Mouse (Mus musculus): ENCODE data around the gene Plvap. TPM values are rescaled to one million over a fixed set of nuclear protein-coding genes. Genes with fewer than 3 reads are reported as not detected.
"Not testable (repeated sequence)": the region's sequence is repeated elsewhere in the genome, so short reads cannot be mapped to it uniquely, and the experiment has no call there.

The Plvap gene
- polyA plus RNA-seq, 1 experiment from 2014 or later = 22.4 TPM

DNA sequence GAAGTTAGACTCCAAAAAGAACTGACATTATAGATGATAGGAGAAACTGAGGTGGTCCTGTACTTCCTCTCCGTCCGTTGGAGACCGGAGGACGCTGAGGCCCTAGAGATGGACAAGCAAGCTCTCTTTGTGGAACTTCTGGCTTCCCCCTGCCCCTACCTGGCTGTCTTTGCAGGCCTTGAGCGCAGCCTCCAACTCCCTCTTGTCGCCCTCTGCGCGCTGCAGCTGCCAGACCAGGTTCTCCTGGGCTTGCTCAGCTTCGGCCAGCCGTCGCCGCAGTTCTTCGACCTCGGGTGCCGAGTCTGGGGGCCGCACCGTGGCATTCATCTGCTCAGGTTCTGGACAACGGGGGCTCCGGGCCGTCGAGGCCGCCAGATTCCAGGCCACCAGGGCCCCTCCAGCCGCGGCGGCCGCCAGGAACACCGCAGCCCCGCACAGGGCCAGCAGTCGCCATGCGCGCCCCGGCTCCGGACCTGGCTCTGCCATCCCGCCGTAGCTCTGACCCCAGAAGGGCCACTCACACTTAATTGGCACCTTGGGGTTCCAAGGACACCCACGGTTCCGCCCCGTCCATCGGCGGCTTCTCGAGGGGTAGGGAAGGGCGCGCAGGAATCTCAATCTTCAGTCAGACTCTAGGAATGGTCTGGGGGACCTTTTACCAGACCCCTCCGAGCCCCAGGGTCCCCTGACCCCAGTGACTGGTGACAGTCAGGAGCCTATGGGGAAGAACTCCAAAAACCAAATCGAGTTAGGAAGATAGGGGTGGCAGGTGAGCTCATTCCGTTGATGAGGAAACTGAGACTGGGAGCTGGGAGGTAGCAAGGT, 13.9 kb upstream of the Plvap start, which contains the start of gene Ccdc194:
Gene Ccdc194 (minus strand): TSS at position 486 of the 825 bp plus-strand sequence.
- peaks cover 35% of the 10 kb centered on the region for H3K27me3 ChIP-seq
- H3K9me3 ChIP-seq (replicated peaks) = no peaks in the 10 kb centered on the region
- H3K27ac ChIP-seq (replicated peaks) = peak within 1 kb of the TSS; percentile 33; the same call in 1 of the 2 replicates
- no peaks in the 10 kb centered on the region for H3K36me3 ChIP-seq (replicated peaks)
- H3K4me1 ChIP-seq (replicated peaks) = peaks cover 12% of the 10 kb centered on the region; the same call in 1 of the 2 replicates
- H3K4me2 ChIP-seq = no peak within 1 kb of the TSS
- no peak within 1 kb of the TSS for H3K4me3 ChIP-seq (replicated peaks)
- WGBS (ENCODE audit: insufficient replicate concordance) = 39% methylated on average over 46 of the region's 46 CpGs
- no peak within 1 kb of the TSS for H3K9ac ChIP-seq
- ATAC-seq (ENCODE audit: insufficient read depth) = no peak

DNA sequence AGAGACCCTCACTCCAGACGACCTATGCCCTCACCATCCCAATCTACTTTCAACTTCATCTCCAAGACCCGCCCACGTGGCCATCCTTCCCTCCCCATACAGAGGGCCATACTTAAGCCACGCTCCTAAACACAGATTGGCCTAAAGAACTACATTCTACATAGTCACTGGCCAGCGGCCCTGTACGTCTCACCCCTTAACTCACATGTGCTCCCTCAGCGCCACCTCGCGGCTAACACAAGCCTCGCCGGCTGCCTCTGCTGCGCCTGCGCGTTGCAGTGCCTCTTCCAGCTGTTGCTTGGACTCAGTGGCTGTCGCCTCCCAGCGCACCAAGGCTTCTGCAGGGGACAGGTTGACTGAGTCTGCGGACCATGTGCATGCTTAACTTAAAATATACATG, 10.1 kb upstream of the Plvap start:
- no peak overlapping the region for H3K4me2 ChIP-seq
- H3K27ac ChIP-seq (replicated peaks) = no peak overlapping the region
- peaks cover 34% of the 10 kb centered on the region for H3K27me3 ChIP-seq
- H3K4me1 ChIP-seq (replicated peaks) = peaks cover 5% of the 10 kb centered on the region; the same call in 1 of the 2 replicates
- peak; percentile 60 for ATAC-seq (ENCODE audit: insufficient read depth)
- 7% methylated on average over 17 of the region's 17 CpGs for WGBS (ENCODE audit: insufficient replicate concordance)
- H3K9ac ChIP-seq = no peak overlapping the region
- no peak overlapping the region for H3K4me3 ChIP-seq (replicated peaks)
- H3K36me3 ChIP-seq (replicated peaks) = no peaks in the 10 kb centered on the region
- H3K9me3 ChIP-seq (replicated peaks) = no peaks in the 10 kb centered on the region

DNA sequence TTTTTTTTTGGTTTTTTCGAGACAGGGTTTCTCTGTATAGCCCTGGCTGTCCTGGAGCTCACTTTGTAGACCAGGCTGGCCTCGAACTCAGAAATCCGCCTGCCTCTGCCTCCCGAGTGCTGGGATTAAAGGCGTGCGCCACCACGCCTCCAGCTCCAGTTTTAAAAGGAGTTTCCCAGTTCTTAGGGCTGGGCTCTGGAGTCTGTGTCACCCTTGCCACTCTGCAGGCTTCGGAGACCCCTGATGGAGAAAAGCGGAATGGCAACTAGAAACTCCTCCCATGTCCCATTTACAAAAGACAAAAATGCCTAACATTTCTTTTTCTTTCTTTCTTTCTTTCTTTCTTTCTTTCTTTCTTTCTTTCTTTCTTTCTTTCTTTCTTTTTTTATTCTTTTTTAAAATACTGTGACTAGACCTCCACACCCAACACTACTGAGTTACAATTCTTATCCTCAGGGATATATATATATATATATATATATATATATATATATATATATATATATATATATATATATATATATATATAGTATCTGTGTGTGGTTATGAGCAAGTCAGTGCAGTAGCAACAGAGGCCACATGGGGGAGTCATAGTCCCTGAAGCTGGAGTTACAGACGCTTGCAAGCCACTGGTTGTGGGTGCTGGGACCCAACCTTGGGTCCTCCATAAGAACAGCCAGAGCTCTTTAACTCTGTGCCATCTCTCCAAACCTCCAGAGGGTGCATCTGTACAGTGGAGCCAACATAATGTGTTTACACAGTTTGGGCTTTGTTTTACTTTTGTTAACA, 7.7 kb upstream of the Plvap start:
- H3K36me3 ChIP-seq (replicated peaks); H3K4me3 ChIP-seq (replicated peaks); H3K9me3 ChIP-seq (replicated peaks); ATAC-seq (ENCODE audit: insufficient read depth); H3K9ac ChIP-seq; H3K4me1 ChIP-seq (replicated peaks); H3K27ac ChIP-seq (replicated peaks); H3K4me2 ChIP-seq: not testable (repeated sequence)
- H3K27me3 ChIP-seq = peaks cover 14% of the 10 kb centered on the region
- WGBS (ENCODE audit: insufficient replicate concordance) = 20% methylated on average over 10 of the region's 10 CpGs

DNA sequence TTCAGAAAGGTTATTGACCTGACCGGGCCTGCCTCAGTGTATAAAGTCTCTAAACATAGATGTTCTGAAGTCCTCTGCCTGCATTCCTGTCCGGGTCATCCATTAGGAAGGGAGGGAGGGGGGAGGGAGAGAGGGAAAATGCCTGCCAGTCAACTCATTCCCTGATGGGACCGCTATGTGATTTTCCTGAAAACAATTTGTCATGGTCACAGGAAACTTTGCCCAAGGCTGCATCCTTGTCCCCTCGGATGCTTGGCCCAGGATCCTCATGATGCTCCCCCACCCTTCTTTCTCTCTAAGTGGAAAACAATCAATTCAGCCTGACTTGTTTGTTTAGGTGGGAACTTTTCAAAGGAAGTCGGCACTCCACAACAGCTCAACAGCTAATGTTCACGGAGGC, 5.2 kb upstream of the Plvap start:
- Histone ChIP-seq H3K4me2 (no peak overlapping the region), H3K4me3 (replicated peaks) (no peak overlapping the region), H3K27me3 (peaks cover 11% of the 10 kb centered on the region), H3K36me3 (replicated peaks) (no peaks in the 10 kb centered on the region), H3K4me1 (replicated peaks) (peaks cover 14% of the 10 kb centered on the region), H3K9ac (no peak overlapping the region), H3K27ac (replicated peaks) (no peak overlapping the region), H3K9me3 (replicated peaks) (no peaks in the 10 kb centered on the region)
- whole genome bisulfite sequencing (ENCODE audit: insufficient replicate concordance) = 34% methylated on average over 6 of the region's 6 CpGs
- no peak for ATAC-seq (ENCODE audit: insufficient read depth)

- no peak overlapping the region for H3K27ac ChIP-seq (replicated peaks)
- peaks cover 6% of the 10 kb centered on the region; the same call in 1 of the 2 replicates for H3K27me3 ChIP-seq
- H3K36me3 ChIP-seq (replicated peaks) = no peaks in the 10 kb centered on the region
- H3K4me2 ChIP-seq = no peak overlapping the region
- no peak for ATAC-seq (ENCODE audit: insufficient read depth)
- 50% methylated on average over 5 of the region's 5 CpGs for WGBS (ENCODE audit: insufficient replicate concordance)
- no peaks in the 10 kb centered on the region for H3K9me3 ChIP-seq (replicated peaks)
- no peak overlapping the region for H3K9ac ChIP-seq
- peaks cover 18% of the 10 kb centered on the region for H3K4me1 ChIP-seq (replicated peaks)
- H3K4me3 ChIP-seq (replicated peaks) = no peak overlapping the region
Observed at GRCm38 (mm10) chr8:71515043-71515442, 3.5 kb upstream of the Plvap start.

DNA sequence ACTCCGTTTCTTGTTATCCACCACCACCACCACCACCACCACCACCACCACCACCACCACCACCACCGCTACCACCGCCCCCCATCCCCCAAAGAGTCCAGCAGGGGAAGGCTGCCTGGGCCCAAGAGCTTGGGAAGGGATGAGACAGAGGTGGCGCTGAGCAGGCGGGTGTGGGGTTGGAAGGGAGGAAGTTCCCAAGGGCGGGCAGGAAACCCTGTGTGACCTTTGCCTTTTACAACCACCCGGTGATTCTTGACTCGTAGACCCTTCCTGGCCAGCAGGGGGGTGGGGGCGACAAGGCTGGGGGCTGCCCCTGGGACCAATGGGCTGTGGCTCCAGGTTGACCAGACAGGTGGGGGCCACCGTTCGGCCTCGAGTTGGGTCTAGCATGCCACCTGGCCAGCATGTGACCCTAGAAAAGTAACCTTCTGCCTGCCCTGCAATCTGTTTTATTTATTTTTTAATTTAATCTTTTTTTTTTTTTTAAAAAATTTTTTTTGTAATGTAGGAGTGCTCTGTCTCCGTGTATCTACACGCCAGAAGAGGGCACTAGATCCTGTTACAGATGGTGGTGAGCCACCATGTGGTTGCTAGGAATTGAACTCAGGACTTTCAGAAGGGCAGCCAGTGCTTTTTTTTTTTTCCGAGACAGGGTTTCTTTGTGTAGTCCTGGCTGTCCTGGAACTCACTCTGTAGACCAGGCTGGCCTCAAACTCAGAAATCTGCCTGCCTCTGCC, 1.6 kb upstream of the Plvap start:
- H3K4me3 ChIP-seq (replicated peaks) = no peak overlapping the region
- H3K36me3 ChIP-seq (replicated peaks) = no peaks in the 10 kb centered on the region
- peaks cover 20% of the 10 kb centered on the region for H3K27me3 ChIP-seq
- no peaks in the 10 kb centered on the region for H3K9me3 ChIP-seq (replicated peaks)
- no peak overlapping the region for H3K4me2 ChIP-seq
- H3K4me1 ChIP-seq (replicated peaks) = peaks cover 19% of the 10 kb centered on the region
- H3K27ac ChIP-seq (replicated peaks) = no peak overlapping the region
- 32% methylated on average over 15 of the region's 15 CpGs for WGBS (ENCODE audit: insufficient replicate concordance)
- no peak for ATAC-seq (ENCODE audit: insufficient read depth)
- H3K9ac ChIP-seq = no peak overlapping the region

- no peak overlapping the region for H3K9ac ChIP-seq
- no peak overlapping the region for H3K4me2 ChIP-seq
- H3K9me3 ChIP-seq (replicated peaks) = no peaks in the 10 kb centered on the region
- peaks cover 50% of the 10 kb centered on the region for H3K27me3 ChIP-seq
- no peak for ATAC-seq (ENCODE audit: insufficient read depth)
- H3K36me3 ChIP-seq (replicated peaks) = no peaks in the 10 kb centered on the region
- WGBS (ENCODE audit: insufficient replicate concordance) = 52% methylated on average over 2 of the region's 2 CpGs
- H3K27ac ChIP-seq (replicated peaks) = no peak overlapping the region
- H3K4me3 ChIP-seq (replicated peaks) = no peak overlapping the region
- peaks cover 28% of the 10 kb centered on the region for H3K4me1 ChIP-seq (replicated peaks)
Observed at GRCm38 (mm10) chr8:71509316-71509715, 2.2 kb downstream of the Plvap start.

- Histone ChIP-seq H3K4me3 (replicated peaks) (peak overlapping the region; percentile 35), H3K27me3 (peaks cover 50% of the 10 kb centered on the region), H3K4me2 (peak overlapping the region; percentile 64), H3K9ac (no peak overlapping the region), H3K4me1 (replicated peaks) (peaks cover 26% of the 10 kb centered on the region), H3K27ac (replicated peaks) (no peak overlapping the region), H3K9me3 (replicated peaks) (no peaks in the 10 kb centered on the region), H3K36me3 (replicated peaks) (no peaks in the 10 kb centered on the region)
- WGBS (ENCODE audit: insufficient replicate concordance) = 1% methylated on average over 61 of the region's 61 CpGs
- peak; percentile 39 for ATAC-seq (ENCODE audit: insufficient read depth)
Observed at GRCm38 (mm10) chr8:71507589-71508104, 3.9 kb downstream of the Plvap start.

- Histone ChIP-seq H3K36me3 (replicated peaks) (no peaks in the 10 kb centered on the region), H3K4me1 (replicated peaks) (peaks cover 11% of the 10 kb centered on the region), H3K4me2 (no peak overlapping the region), H3K9me3 (replicated peaks) (no peaks in the 10 kb centered on the region), H3K27ac (replicated peaks) (no peak overlapping the region), H3K9ac (no peak overlapping the region), H3K4me3 (replicated peaks) (no peak overlapping the region), H3K27me3 (peaks cover 46% of the 10 kb centered on the region)
- ATAC-seq (ENCODE audit: insufficient read depth) = no peak
- WGBS (ENCODE audit: insufficient replicate concordance) = 61% methylated on average over 4 of the region's 4 CpGs
Observed at GRCm38 (mm10) chr8:71505979-71506378, 5.6 kb downstream of the Plvap start.

- ATAC-seq (ENCODE audit: insufficient read depth) = no peak
- Histone ChIP-seq H3K36me3 (replicated peaks) (no peaks in the 10 kb centered on the region), H3K4me3 (replicated peaks) (no peak overlapping the region), H3K9ac (no peak overlapping the region), H3K27ac (replicated peaks) (no peak overlapping the region), H3K27me3 (peaks cover 44% of the 10 kb centered on the region), H3K9me3 (replicated peaks) (no peaks in the 10 kb centered on the region), H3K4me1 (replicated peaks) (peaks cover 11% of the 10 kb centered on the region), H3K4me2 (no peak overlapping the region)
- 54% methylated on average over 4 of the region's 4 CpGs for WGBS (ENCODE audit: insufficient replicate concordance)
Observed at GRCm38 (mm10) chr8:71505326-71505725, 6.2 kb downstream of the Plvap start.
